Mouse (Mus musculus): ENCODE measurements around the gene Slc25a34.

DNA sequence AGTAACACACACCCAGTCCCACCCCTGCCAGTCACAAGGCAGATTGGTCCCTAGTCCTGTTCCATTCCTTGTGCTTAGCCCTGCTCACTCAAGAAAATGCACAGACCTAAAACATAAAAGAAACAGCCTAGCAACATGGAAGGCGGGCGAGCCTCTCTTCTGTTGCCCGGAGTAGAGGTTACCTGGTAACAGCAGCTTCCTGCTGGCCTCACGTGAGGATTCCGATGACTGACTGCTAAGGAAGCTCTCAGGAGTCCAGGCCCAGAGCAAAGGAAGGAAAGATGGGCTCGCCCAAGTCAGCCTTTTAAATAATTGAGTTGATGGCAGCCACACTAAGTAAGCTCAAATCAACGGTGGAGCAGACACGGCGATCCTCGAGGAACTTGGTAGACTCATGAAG lies 28.3 kb upstream of the Slc25a34 start:
- TF ChIP-seq CTCF (IDR thresholded peaks at IDR 0.05; ENCODE audit: control insufficient read depth, insufficient read depth, insufficient read length) (no peak), MYOG (IDR thresholded peaks at IDR 0.05; ENCODE audit: control insufficient read depth, extremely low read depth, insufficient read length) (no peak), USF1 (IDR thresholded peaks at IDR 0.05; ENCODE audit: low read depth) (no peak), MYOD1 (IDR thresholded peaks at IDR 0.05; ENCODE audit: control insufficient read depth, insufficient read length, low read depth) (no peak), CEBPB (IDR thresholded peaks at IDR 0.05; ENCODE audit: low read depth) (no peak), FOSL1 (IDR thresholded peaks at IDR 0.05; ENCODE audit: insufficient read depth, low read length, poor library complexity, severe bottlenecking) (no peak), MAX (IDR thresholded peaks at IDR 0.05) (no peak)
